Mouse (Mus musculus) thymus, postnatal 0 days (tissue): ENCODE data around the gene Tango2. TPM values are rescaled to one million over a fixed set of nuclear protein-coding genes. Genes with fewer than 3 reads are reported as not detected.

ENCODE experiments used
- DNase-seq: peaks from one replicate; pipeline ENCODE4 v3.0.0-alpha.2; 2015; ENCODE audit warnings: low spot score
- polyA plus RNA-seq: library from polyadenylated mRNA; unstranded; fragments of >200 nt; fragmentation: Nextera tagmentation; extraction: Ambion mirVana; gene quantifications from 2 replicates; pipeline ENCODE4 v1.2.1, GENCODE M21; 2015

Tango2 gene
- 37.1 and 41.2 TPM in 2 replicates for polyA plus RNA-seq

GRCm38 (mm10) chr16:18347931-18348600 lies at the start of gene Tango2, which contains the start of gene Arvcf:
Gene Tango2, minus strand, starts transcription at chr16:18348103.
Gene Arvcf, plus strand, starts transcription at chr16:18348182.
- DNase-seq = peak; percentile 82

- no peak for DNase-seq
These were observed 49.1 kb upstream of the Tango2 start for GRCm38 (mm10) chr16:18396791-18397621.

DNA sequence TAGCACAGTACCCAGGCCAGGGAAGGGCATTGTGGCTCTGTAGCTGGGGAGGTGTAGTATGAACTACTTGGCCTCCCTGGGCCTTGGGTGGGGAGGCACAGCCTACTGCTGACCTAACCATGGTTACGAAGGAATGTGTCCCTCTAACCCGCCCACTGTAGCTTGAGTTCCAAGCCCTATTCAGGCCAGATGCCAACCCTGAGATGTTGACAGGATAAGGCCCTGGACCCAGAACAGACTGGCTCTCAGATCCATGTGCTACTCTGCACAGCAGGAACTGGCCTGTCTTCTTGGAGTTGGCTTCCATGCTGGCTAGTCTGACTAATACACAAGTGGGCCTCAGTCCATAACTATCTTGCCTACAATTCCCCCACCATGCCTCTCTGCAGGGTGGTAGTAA lies 48.3 kb upstream of the Tango2 start:
- DNase-seq = no peak

GRCm38 (mm10) chr16:18395620-18396036 lies 47.7 kb upstream of the Tango2 start:
- DNase-seq = no peak

- no peak for DNase-seq
These were observed 47.1 kb upstream of the Tango2 start for GRCm38 (mm10) chr16:18394777-18395619.

GRCm38 (mm10) chr16:18394056-18394455 lies 46.2 kb upstream of the Tango2 start:
- no peak for DNase-seq

DNA sequence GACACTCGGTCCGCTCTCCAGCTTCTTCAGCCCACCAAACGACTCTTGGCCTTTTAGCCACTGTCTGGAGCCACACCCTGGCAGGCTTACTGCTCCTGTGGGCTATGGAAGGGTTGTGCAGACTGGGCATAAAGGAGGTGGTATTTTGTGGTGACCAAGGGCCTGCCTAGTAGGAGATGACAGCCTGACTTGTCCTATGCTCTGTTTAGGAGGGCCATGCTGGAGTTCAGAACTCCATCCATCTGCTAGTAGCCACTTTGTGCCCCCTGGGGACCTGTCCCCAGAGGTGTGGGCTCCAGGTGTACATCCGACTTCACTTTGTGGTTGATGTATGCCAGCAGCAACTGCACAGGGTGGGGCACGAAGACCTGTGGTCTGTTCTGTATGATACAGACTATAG lies 45.7 kb upstream of the Tango2 start:
- no peak for DNase-seq

GRCm38 (mm10) chr16:18392469-18393426 lies 44.8 kb upstream of the Tango2 start:
- DNase-seq = peak; percentile 82

DNA sequence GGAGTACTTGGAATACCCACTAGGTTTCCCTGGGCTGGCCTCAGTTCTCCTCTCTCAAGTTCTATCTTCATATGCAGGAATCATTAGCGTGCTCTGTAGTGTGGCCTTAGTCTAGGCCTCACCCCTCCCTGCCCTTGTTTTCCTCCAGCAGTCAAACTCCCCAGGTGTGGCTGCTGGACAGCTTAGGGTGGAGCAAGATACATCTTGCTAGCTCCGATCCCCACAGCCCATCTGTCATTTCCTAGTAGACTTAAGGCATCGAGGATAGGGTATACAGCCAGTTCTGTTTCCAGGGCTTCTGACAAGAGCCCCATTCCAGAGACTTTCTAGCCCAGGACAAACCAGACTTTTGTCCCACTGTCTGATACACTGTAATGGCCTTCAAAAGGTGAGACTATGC lies 43.8 kb upstream of the Tango2 start:
- no peak for DNase-seq

DNA sequence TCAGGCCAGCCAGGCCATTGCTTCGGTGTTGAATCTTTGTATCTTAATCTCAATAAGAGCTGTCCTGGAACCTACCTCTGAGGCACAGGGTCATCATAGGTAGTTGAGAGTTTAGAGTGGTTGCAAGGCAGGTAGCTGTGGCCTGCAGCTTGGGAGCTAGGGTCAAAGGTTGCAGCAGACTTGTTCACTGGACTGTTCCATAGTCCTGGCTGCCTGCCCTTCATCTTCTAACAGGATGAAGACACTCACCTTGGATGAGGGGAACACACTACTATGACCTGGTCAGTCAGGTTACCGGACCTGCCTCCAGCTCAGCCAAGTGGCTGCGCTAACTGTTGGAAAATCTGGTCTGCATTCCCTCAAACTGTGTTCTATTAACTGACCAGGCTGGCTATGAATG lies 43.2 kb upstream of the Tango2 start:
- no peak for DNase-seq

DNA sequence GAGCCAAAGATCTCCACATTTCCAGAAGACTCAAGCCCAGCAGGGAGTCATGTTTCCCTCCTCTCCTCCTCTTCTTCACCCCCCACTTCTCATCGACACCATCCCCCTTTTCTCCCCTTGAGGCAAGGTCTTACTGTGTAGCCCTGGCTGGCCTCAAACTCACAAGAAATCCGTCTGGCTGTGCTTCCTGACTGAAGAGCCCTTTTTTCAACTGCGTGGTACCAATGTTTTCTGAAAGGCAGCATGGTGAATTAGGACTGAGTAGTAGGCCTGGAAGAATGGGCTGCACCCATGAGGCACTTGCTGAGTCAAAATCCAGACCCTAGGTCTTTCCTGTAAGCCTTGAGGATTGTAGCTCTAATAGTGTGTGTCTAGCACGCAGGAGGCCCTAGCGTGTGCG lies 42.5 kb upstream of the Tango2 start:
- no peak for DNase-seq

DNA sequence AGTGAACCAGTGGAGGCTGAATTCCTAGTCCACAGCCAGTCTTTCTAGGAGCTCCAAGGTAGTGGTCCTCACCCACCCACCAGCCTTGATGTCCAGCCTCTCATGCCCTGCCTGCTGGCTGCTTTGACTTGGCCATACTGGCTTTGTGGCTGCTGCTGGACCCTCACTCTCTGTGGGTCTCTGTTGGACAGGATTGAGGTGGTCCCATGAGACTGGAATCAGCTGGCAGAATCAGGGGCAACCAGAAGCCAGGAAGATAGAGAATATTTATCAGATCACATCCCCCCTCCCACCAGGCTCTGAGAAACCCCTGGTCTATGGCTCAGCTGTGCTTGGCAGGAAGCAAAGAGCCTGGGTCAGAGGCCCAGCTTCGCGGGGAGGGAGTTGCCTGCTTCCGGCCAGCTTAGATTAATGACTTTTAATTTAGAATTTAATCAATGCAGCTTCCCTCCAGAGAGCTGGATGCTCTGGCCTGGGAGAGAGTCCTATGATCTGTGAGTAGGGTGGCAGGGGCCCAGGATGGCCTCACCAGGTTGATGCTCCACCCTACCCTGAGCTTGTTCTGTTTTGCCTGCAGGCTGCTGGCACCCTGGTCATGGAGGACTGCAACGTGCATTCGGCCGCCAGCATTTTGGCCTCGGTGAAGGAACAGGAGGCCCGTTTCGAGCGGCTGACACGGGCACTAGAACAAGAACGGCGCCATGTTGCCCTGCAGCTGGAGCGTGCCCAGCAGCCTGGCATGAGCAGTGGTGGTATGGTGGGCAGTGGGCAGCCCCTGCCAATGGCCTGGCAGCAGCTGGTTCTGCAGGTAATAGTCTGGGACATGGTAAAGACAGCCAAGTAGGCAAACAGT lies 40.9 kb upstream of the Tango2 start:
- no peak for DNase-seq

GRCm38 (mm10) chr16:18387704-18388582 lies 40.0 kb upstream of the Tango2 start:
- DNase-seq = peak; percentile 76

- no peak for DNase-seq
These were observed 39.1 kb upstream of the Tango2 start for GRCm38 (mm10) chr16:18386972-18387371.

DNA sequence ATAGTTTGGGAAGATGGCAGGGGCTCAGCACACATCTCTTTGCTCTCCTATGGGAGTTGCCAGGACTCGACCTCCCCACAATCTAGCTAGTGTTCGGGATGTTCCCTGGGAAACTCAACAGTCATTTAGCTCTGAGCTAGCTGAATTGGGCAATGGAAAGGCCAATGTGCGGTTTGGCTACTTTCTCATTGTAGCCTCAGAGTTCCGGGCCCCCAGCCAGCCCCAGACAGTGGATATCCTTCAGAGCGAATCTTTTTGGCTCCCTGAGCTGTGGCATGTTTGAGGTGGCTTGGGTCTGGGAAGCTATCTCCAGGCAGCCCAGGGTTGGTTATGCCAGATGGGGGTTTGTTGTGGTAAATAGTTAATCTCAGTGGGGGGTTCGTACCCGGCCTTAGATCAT lies 38.5 kb upstream of the Tango2 start:
- DNase-seq = no peak

DNA sequence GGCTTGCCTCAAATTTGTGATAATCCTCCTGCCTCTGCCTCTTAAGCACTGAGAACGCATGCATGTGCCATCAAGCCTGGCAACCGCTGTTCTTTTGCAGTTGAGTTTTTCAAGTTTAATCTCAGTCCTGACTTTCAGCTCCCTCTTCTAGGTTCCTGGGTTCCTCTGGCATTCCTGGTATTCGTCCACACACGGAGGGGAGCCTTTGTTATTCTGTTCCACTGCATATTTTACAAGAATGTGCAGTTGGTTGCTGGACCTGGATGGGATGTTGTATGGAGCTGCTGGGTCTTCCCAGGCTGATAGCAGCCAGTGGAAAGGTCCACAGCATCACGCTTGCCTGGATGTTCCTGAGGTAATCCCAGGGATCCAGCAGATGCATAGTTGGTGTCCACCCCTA lies 37.5 kb upstream of the Tango2 start:
- no peak for DNase-seq

DNA sequence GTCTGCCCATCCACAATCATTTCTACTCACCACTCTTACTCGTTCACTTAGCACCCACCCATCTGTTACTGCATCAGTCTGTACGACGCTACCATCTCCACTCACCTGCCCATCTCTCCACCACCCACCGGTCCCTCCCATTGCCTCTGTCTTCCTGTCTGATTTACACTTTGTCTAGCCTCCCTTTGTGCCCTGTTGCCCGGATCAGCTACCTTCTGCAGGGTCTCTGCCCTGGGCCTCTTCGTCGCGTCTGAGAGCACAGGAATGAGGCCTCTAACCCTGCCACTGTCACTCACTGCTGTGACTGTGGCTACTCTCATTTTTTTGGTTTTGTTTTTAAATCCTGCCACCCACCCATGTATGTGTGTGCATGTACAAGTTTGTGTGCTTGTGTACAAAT lies 36.8 kb upstream of the Tango2 start:
- no peak for DNase-seq

- no peak for DNase-seq
These were observed 36.3 kb upstream of the Tango2 start for GRCm38 (mm10) chr16:18384211-18384610.

GRCm38 (mm10) chr16:18383756-18384155 lies 35.9 kb upstream of the Tango2 start:
- DNase-seq = no peak
